Mouse (Mus musculus): Measurements from ENCODE around the gene Hspa5.
"Not testable (repeated sequence)": the region's sequence is repeated elsewhere in the genome, so short reads cannot be mapped to it uniquely, and the experiment has no call there.

Gene Hspa5

GRCm38 (mm10) chr2:34809568-34809967 is 37.8 kb downstream of the Hspa5 start:
- no peak for DNase-seq

- DNase-seq: no peak
Observed at GRCm38 (mm10) chr2:34810775-34811174, 39.0 kb downstream of the Hspa5 start.

DNA sequence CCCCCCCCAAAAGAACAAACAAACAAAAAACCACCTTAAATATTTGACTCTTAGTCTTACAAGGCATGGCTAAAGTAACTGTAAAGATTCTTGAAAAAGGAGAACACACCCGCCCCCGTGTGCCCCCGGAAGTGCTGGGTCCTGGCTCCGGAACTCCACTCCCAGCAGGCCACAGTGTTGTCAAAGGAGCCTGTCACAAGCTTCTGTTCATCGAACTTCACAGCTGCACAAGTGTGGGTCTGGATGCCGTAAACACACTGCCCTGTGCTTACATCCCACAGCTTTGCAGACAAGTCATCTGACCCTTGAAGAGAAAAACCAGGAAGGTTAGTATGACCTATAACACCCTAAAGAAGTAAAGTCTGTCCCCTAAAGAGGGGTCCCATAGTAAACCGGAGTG is 40.9 kb downstream of the Hspa5 start:
- no peak for DNase-seq

DNA sequence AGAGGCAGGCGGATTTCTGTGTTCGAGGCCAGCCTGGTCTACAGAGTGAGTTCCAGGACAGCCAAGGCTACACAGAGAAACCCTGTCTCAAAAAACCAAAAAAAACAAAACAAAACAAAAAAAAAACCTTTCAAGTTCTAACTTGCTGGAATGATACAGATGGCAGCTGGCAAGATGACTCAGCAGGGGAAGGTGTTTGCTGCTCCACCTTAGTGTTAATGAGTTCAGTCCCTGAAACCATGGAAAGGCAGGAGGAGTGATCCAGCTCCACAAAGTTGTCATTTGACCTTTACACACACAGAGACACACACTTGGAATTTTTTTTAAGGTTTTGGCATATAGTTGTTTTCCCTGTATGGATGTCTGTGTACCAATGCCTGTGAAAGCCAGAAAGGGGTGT is 44.1 kb downstream of the Hspa5 start:
- not testable (repeated sequence) for DNase-seq

GRCm38 (mm10) chr2:34818492-34818891 is 46.7 kb downstream of the Hspa5 start:
- no peak for DNase-seq

DNA sequence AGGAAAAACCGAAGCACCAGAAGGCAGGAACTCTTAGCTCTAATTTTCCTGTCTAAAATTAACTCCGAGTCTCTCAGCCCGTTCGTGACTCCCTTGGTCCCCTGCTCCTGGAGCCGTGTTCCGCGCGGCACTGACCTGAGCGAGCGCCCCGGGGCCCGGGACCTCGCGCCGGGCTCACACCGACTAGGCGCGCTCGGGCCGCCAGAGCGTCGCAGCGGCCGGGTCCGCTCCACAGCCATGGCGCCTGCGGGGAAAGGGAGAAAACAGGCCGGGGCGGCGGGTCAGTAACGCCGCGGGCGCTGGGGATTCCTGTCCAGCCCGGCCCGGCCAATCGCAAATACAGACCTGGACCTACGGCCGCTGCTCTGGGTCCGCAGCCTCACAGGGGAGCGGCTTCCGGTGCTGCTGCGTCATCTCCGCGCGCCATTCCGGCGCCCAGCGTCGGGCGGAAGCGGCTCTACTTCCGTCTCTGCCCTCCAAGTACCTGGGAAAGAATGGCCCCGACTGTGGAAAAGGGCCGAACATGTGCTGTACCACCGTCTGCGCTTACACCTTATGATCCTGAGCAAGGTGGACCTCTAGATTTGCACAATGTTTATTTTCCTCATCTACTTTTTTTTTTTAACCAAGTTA is 54.2 kb downstream of the Hspa5 start, which contains the start of gene Fbxw2:
Gene Fbxw2, minus strand, starts transcription at position 485 of the 633 bp plus-strand sequence.
- DNase-seq: peak; percentile 92

DNA sequence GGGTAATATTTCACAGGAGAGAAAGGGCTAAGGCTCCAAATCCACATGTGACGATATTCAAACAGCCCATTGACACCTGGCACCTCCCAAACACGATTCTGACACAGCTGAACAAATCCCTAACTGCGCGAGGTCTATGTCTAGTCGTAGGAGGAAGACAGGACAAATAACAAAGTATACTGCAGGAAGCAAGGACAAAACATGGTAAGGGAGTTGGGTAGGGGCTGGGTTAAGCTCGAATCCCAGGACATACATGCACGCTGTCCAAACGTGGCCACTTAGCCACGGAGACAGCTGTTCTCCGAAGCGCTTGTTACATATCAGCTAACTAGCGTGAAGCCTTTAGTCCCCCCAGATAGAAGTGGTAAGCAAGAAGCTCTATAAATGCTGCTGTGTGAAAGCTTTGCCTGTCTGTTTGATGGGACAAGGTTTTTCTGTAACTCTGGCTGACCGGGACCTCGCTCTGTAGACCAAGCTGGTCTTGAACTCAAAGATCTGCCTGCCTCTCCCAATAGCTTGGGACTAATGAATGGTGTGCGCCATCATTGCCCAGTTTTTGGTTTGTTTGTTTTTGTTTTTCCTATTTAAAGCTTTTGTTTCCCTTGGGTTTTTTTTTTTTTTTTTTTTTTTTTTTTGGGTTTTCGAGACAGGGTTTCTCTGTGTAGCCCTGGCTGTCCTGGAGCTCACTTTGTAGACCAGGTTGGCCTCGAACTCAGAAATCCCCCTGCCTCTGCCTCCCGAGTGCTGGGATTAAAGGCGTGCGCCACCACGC is 54.9 kb downstream of the Hspa5 start:
- DNase-seq: no peak

All from kidney, adult 18-20 months (tissue).